Mouse (Mus musculus) erythroblast, embryonic 14.5 days (primary cell): ENCODE results near the gene Spty2d1. TPM values are rescaled to one million over a fixed set of nuclear protein-coding genes. Genes with fewer than 3 reads are reported as not detected.
A peak's percentile ranks its signal among the peaks of the same experiment; 100 is the strongest.

Experiments used
- H3K27me3 ChIP-seq: 2 replicates; pipeline ENCODE4 v1.6.1; 2012; ENCODE audit warnings: inconsistent platforms; ENCODE audit not compliant: control insufficient read depth
- H3K36me3 ChIP-seq: 2 replicates; pipeline ENCODE4 v1.6.1; 2012; ENCODE audit warnings: mild to moderate bottlenecking, inconsistent platforms; ENCODE audit not compliant: control insufficient read depth
- H3K4me1 ChIP-seq: 2 replicates; pipeline ENCODE4 v1.6.1; 2012; ENCODE audit warnings: inconsistent platforms; ENCODE audit not compliant: control insufficient read depth
- H3K4me3 ChIP-seq: replicated peaks from 2 replicates; pipeline ENCODE3; 2012; ENCODE audit warnings: moderate library complexity, mild to moderate bottlenecking, inconsistent platforms
- H3K9me3 ChIP-seq: 2 replicates; pipeline ENCODE4 v1.6.1; 2012; ENCODE audit warnings: low read length, inconsistent platforms, mixed read lengths; ENCODE audit not compliant: control insufficient read depth
- GATA1 ChIP-seq: IDR thresholded peaks from 2 replicates; pipeline ENCODE4 v1.6.1; 2012; ENCODE audit warnings: low read length, inconsistent platforms, mixed read lengths
- TAL1 ChIP-seq: IDR thresholded peaks from 3 replicates; pipeline ENCODE4 v1.6.1; 2012; ENCODE audit warnings: low read length, inconsistent platforms, mixed read lengths
- polyA plus RNA-seq: library from polyadenylated mRNA; stranded (reverse); fragments of >175 nt; gene quantifications from 2 replicates; pipeline ENCODE4 v1.2.3, GENCODE M21; 2012

The Spty2d1 gene
- polyA plus RNA-seq, 1 experiment: 0.60 TPM

DNA sequence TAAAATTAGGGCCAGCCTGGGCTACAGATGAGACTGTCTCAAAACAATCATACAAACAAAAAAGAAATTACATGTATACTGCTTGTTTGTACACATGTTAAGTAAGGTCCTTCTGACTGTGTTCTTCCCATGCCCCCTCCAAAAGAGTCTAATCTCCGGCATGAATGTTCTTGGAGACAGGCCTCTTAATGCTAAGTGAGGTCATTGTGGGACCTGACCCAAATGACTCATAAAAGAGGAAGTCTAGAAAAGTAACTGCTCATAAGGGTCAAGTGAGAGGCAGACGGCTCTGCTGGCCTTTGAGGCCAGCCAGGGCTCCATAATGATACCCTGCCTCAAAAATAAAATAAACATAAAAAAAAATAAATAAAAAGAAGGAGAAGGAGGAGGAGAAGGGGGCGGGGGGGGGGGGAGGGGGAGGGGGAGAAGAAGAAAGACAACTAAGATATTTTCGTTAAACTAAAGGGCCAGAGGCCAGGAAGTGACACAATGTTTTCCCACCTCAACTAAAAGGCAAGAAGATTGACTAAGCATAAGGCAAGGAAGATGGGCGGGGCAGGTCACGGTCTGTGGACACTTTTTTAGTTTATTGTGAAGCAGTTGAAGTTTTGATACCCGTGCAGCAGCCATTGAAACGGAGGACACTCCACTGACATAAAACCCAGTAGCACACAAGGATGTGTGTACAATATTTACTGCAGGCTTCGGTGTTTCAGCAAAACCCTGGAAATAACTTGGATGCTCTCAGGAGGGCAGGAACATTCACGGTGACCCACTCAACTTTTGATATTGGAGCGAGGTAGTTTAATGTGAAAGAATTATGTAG lies 6.6 kb upstream of the Spty2d1 start:
- Histone ChIP-seq H3K4me1 (peaks cover 52% of the 10 kb centered on the region), H3K4me3 (peak overlapping the region; percentile 45)
- TF ChIP-seq TAL1 (no peak), GATA1 (no peak)

DNA sequence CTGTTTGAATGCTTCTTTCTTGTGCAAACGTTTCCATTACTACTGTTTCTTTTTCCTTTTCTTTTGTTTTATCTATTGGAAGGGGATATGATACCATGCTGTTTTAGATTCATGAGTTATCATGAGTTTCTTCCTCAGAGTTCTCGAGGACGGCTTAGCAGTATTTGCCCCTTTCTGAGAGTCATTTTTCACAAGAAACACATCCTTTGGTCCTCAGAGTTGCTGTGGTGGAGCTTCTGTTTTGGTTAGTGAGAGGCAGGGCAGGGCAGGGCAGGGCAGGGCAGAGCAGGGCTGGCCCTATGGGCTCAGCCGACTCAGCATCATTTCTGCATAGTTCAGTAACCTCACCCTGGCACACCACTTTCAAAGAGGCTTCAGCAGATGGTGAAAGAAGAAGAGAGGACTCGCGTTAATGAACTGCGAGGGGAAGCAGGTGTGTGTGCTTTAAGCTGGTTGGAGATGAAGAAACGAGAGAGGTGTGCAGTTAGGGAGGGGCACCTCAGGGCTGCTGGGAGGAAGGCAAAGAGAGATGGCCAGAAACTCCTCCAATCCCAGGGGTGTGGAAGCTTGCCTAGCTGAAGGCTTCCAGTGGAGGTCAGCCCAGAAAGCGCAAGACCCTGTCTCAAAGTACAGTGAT lies 5.0 kb upstream of the Spty2d1 start:
- H3K27me3 ChIP-seq: no peaks in the 10 kb centered on the region
- H3K4me1 ChIP-seq: peaks cover 63% of the 10 kb centered on the region
- H3K36me3 ChIP-seq: no peaks in the 10 kb centered on the region
- no peak for TF ChIP-seq GATA1
- no peak for TF ChIP-seq TAL1
- H3K4me3 ChIP-seq: peak overlapping the region; percentile 41
- no peaks in the 10 kb centered on the region for H3K9me3 ChIP-seq

More for the DNA sequence above, 6.6 kb upstream of the Spty2d1 start:
- Histone ChIP-seq H3K27me3 (no peaks in the 10 kb centered on the region), H3K9me3 (no peaks in the 10 kb centered on the region), H3K36me3 (no peaks in the 10 kb centered on the region)

DNA sequence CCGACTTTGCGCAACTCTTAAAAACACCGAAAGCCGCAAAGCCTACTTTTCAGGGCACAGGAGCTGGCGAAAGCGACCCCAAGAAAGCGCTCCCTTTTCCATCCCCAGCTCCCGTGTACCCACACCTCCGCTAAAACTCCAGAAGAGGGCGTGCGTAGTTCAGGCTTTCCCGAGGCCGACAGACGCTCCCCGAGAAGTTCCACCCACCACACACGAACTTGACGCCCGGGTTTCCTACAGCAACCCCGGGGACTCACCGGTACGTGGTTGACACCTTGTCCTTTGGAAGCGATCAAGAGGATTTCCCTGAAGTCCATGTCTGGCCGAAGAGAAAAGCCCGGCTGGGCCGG lies 418 bp downstream of the Spty2d1 start:
- peak overlapping the region; percentile 64 for H3K4me3 ChIP-seq
- H3K36me3 ChIP-seq: peaks cover 15% of the 10 kb centered on the region
- no peaks in the 10 kb centered on the region for H3K9me3 ChIP-seq
- H3K27me3 ChIP-seq: no peaks in the 10 kb centered on the region
- H3K4me1 ChIP-seq: peaks cover 70% of the 10 kb centered on the region
- TF ChIP-seq GATA1 (no peak), TAL1 (no peak)

DNA sequence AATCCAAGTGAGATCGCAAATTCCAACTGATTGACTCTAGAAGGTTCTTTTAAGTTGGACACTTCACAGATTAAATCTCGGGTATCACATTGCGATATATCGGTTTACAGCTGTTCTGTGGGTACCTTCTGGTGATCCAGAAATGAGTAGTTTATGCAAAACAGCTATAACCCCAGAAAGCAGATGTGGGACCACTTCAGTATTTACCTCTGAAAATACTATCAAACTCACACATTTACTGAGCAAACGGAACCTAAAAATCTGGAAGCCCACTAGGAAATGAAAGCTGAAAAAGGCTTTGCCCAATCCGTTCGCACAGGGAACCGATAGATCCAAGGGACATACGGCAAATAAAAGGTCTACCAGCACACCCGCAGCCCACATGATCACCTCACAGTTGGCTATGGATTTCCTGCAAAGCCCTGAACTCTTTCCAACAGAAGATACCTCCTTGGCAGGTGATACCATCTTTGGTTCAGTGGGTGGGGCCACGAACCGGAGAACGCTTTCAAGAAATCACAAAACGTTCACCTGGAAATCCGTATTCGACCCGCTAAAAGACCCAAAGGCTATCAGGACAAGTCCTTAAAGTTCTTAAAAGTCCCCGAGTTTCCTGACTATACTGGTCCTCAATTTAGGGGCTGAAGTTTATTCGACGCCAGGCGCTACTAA lies 966 bp downstream of the Spty2d1 start:
- no peaks in the 10 kb centered on the region for H3K9me3 ChIP-seq
- no peak for TF ChIP-seq TAL1
- TF ChIP-seq GATA1: no peak
- H3K4me1 ChIP-seq: peaks cover 69% of the 10 kb centered on the region
- peak overlapping the region; percentile 64 for H3K4me3 ChIP-seq
- H3K27me3 ChIP-seq: no peaks in the 10 kb centered on the region
- H3K36me3 ChIP-seq: peaks cover 15% of the 10 kb centered on the region

DNA sequence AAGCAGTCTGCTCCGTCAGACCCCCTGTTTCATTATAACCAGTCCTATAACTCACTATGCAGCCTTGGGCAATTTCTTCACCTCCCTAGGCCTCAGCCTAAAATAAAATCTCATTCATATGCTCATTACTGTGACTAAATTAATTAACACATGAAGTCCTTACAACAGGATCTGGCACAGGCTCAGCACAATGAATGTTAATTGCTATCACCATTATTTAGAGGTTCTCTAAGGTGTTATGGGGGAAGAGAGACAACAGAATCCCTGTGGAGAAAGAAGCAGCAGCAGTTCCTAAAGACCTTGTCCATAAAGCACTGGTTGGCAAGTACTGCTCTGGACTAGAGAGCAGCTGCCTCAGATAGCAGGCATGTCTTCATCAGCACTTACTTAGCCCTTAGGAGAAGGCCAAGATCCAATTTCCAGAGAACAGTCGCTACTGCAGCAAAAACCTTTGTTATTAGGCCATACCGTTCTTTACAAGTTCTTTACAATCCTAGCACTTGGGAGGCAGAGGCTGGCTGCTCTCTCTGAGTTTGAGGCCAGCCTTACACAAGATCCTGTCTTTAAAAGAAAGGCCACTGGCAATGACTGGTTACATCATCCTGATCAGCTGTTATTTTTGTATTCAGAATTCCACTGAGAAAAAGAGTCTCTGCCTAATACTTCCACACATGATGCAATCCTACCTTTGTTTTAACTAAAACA lies 4.6 kb downstream of the Spty2d1 start:
- Histone ChIP-seq H3K4me1 (peaks cover 80% of the 10 kb centered on the region), H3K36me3 (peaks cover 31% of the 10 kb centered on the region), H3K4me3 (no peak overlapping the region), H3K9me3 (no peaks in the 10 kb centered on the region), H3K27me3 (no peaks in the 10 kb centered on the region)
- TF ChIP-seq GATA1 (no peak), TAL1 (no peak)

- peaks cover 90% of the 10 kb centered on the region for H3K4me1 ChIP-seq
Measured at GRCm38 (mm10) chr7:47001900-47002275, 6.3 kb downstream of the Spty2d1 start.

DNA sequence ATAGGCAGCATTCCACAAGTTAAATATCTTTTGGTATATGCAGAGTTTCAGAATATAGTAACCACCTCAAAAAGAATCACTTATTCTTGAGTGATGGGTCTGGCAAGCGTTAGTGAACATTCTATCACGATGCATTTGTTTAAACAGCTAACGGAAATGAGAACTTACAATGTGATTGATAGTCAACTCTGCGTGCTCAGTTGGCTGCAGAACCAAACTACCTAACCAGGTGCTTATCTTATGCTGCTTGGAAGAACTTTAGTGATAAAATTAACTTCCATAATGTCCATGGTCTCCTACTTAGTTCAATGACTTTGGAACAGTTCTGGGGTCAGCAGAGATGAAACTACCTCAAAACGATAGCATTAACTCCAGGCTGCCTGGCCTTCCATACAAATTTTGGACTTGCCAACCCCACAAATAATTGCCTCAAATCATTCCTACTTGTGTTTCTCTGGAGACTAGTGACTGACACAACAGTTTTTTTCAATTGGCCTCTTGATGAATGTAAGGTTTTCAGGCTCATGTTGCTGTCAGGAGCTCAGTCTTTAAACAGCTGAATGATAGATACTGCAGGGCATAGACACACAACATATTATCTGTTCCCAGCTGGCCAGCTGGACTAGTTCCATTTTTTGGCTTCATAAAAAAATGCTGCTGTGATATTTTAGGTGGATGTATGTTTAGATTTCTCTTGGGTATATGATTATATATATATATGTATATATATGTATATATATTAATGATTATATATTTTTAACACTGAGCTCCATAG lies 6.9 kb downstream of the Spty2d1 start:
- Histone ChIP-seq H3K4me3 (no peak overlapping the region), H3K9me3 (no peaks in the 10 kb centered on the region), H3K36me3 (peaks cover 54% of the 10 kb centered on the region), H3K27me3 (no peaks in the 10 kb centered on the region), H3K4me1 (peaks cover 90% of the 10 kb centered on the region)
- TF ChIP-seq TAL1 (no peak), GATA1 (no peak)

More at GRCm38 (mm10) chr7:47001900-47002275, 6.3 kb downstream of the Spty2d1 start:
- Histone ChIP-seq H3K27me3 (no peaks in the 10 kb centered on the region), H3K4me3 (no peak overlapping the region), H3K9me3 (no peaks in the 10 kb centered on the region), H3K36me3 (peaks cover 48% of the 10 kb centered on the region)
- TF ChIP-seq GATA1 (no peak), TAL1 (no peak)

DNA sequence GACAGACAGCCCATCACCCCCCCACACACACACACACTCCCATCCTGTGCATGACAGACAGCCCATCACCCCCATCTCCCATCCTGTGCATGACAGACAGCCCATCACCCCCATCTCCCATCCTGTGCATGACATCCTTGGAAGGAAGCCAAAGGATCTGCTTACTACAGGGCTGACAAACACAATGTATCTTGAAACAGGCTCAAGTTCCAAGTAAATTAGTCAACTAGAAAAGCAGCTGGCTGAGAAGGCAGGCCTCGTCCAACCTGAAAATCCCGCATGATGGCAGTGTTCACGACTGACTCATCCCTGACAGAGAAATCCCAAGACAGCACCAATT lies 7.6 kb downstream of the Spty2d1 start:
- Histone ChIP-seq H3K36me3 (peaks cover 59% of the 10 kb centered on the region), H3K4me1 (peaks cover 91% of the 10 kb centered on the region), H3K27me3 (no peaks in the 10 kb centered on the region), H3K9me3 (no peaks in the 10 kb centered on the region), H3K4me3 (no peak overlapping the region)
- TF ChIP-seq GATA1: no peak
- no peak for TF ChIP-seq TAL1
